Mouse (Mus musculus): ENCODE measurements around the gene H2-D1.
"Not testable (repeated sequence)": the region's sequence is repeated elsewhere in the genome, so short reads cannot be mapped to it uniquely, and the experiment has no call there.

The H2-D1 gene

GRCm38 (mm10) chr17:35303756-35304350, 41.3 kb downstream of the H2-D1 start:
- DNase-seq (ENCODE audit: low spot score in 2 of 2) = no peak

DNA sequence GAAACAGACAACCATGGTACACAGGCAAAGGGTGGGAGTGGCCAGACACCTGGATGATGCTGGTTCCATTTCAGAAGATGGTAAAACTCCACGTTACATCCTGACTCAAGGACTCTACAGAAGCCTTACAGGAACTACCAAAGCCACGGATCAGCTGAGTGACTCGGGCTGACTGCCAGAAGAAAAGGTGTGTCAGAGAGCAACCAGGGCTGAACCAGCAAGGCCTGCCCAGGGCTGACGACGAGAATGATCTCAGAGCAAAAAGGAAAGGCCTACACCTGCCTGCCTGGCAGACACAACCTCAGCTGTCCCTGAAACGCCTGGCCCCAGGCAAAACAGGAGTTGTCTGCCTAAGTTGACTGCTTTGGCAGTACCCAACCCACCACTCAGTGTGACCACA, 41.9 kb downstream of the H2-D1 start:
- no peak for DNase-seq (ENCODE audit: low spot score in 2 of 2)

DNA sequence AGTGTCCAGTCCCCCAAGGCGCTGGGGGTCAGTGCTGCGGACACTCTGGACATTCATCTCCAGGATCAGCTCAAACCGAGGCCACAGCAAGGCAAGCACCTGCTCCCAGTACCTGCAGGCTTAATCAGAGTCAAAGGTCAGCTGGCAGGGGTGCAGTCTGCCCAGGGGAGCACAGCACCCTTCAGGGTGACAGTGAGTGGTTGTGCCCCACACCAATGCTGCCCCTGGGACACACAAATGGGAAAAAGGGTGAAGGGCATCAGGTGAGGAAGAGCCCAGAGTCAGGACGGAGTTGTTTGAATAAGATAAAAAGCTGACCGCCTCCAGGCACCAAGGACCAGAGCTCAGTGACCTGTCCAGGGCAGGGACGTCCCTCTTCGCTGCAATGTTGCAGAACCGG, 42.4 kb downstream of the H2-D1 start:
- DNase-seq (ENCODE audit: low spot score in 2 of 2) = not testable (repeated sequence)
